Mouse (Mus musculus) heart, adult 9 months (tissue): ENCODE measurements at regions not wholly inside any gene's neighbourhood (a gene's known extent, or its start where the extent isn't known, plus 50 kb on each side); places are given as distances from the start of the nearest gene placed in this dataset.

ENCODE experiments used
- DNase-seq, 2 experiments: peaks; one replicate each; pipeline ENCODE4 v3.0.0; 2022; ENCODE audit warnings: low spot score in 2 of 2

GRCm38 (mm10) chr4:35417866-35418265, 191.9 kb upstream of the C9orf72 start:
- no peak for DNase-seq

- DNase-seq, result no peak
These were observed 187.5 kb upstream of the C9orf72 start for GRCm38 (mm10) chr4:35413488-35413887.

- no peak for DNase-seq
These were observed 179.5 kb upstream of the C9orf72 start for GRCm38 (mm10) chr4:35405301-35406006.

GRCm38 (mm10) chr4:35404068-35404467, 178.1 kb upstream of the C9orf72 start:
- no peak for DNase-seq

GRCm38 (mm10) chr4:35403594-35403993, 177.6 kb upstream of the C9orf72 start:
- DNase-seq, result no peak

DNA sequence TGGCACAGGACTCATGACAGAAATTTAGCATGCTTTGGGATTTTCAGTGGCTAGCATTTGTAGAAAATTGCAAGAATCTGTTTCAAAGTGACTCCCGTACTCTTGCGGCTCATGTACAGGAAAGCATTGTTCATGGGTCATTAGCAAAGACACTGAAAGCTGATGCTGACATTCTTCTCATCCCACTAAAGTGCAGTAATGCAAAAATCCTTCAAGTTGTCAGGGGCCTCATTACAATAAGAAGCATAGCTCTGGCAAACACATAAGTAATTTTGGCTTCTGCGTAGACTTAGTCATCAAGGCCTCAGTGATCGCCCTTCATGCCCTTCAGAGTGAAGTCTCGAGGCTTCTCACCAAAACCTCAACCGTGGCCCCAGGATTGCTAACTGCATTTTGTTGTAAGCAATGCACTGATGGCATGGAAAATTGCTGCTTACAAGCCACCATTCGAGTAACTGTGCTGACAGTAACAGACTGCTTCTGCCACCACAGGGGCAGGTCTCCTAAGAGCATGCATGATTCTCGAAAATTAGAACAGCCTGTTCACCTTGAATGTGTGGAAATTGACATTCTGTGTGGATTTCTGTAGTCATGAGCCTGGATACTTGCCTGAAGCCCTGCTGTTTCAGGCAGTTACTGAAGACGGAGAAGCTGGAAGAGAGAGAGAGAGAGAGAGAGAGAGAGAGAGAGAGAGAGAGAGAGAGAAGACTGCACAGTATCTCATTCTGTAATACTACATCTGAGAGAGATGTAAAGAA, 176.6 kb upstream of the C9orf72 start:
- no peak for DNase-seq

- no peak for DNase-seq
These were observed 175.8 kb upstream of the C9orf72 start for GRCm38 (mm10) chr4:35401783-35402182.

GRCm38 (mm10) chr4:35400511-35400910, 174.5 kb upstream of the C9orf72 start:
- DNase-seq, result no peak

GRCm38 (mm10) chr4:35395583-35395877, 169.6 kb upstream of the C9orf72 start:
- DNase-seq, result no peak

DNA sequence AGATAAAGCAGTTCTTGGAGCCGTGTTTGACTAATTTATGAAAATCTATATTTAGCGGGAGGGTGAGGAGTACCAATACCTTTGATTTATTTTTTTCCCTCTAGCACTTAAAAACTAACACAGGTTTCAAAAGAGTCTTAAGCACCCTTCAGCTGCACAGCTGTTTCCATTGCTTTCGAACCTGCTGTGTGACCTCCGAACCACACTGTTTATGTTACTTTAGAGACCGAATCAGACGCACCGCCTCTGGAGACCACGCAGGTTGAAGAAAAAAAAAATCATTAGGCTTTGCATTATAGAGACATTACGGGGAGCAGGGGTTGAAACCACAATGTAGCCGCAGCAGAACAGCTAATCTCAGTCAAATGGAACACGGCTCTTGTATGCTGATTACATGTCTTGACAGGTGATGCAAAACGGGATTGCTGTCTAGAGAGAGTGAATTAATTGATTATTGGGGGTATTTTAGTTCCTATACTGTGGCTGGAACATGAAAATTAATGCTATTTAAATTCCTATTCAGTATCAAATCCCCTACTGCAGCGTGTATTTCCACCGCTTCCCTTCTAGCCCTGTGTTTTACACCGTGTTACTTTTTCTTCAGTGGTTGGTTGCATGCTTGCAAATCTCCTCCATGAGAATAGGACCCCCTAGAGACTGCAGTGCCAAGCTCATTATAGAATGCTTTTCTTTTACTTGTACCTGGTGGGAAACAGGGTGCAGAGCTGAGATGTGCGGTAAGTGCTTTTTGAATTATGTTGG, 169.0 kb upstream of the C9orf72 start:
- DNase-seq, result no peak

DNA sequence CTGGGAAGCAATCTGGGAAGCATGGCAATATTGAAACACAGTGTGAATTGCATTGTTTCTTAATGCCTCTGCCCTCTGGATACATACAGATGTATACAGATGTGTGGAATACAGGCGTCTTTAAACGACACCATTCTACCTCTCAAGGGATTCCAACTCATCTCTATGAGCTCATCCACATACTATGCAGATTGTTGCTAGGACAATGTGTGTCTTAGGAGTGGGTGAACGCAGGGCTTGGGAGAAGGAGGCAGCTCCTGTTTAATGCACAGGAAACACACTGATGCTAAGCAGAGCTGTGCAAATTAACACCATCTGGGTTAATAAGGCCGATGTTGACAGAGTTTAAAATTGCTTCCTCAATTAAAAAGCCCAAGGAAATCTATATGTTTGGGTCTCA, 149.8 kb upstream of the C9orf72 start:
- no peak for DNase-seq

GRCm38 (mm10) chr4:35373213-35373860, 147.4 kb upstream of the C9orf72 start:
- no peak for DNase-seq

GRCm38 (mm10) chr4:35372528-35373212, 146.7 kb upstream of the C9orf72 start:
- peak in 1 of 2 experiments; percentile 23 for DNase-seq

GRCm38 (mm10) chr4:35364161-35364560, 138.2 kb upstream of the C9orf72 start:
- no peak for DNase-seq

DNA sequence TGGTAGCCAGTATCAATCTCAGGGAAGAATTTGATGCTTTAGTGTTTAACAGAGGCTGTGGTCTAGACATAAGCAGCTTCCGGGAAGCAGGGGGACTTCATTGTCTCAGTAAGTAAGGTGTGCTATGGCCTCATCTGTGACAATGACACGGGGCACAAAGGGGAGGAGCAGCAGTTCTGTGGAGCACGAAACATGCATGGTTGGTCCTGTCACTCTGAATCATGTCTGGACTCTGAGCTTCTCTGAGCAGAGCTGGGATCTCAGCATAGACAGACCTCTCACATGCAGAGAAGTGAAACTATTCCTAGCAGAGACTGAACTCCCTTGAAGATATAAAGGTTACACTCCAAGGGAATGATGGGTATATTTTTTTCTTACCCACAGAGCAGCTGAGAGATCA, 136.2 kb upstream of the C9orf72 start:
- no peak for DNase-seq

DNA sequence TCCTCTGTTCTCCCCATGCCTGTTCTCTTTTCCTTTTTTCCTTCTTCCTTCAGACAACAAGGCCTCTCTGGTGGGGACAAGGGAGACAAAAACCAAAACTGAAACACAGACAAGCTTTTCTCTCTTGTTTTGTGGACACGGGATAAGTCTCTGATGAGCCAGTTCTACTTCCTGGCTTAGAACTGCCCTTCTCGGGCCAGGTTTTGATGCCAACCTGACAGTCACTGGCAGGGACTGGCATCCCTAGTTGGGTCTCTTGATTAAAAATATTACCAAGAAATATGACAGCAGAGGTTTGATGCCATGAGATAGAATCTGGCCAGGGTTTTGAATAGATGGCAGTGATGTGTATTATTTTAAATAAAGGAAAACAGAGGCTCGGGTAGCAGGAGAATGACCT, 133.4 kb upstream of the C9orf72 start:
- no peak for DNase-seq

GRCm38 (mm10) chr4:35356904-35357563, 131.1 kb upstream of the C9orf72 start:
- DNase-seq, result peak in 1 of 2 experiments; percentile 5

DNA sequence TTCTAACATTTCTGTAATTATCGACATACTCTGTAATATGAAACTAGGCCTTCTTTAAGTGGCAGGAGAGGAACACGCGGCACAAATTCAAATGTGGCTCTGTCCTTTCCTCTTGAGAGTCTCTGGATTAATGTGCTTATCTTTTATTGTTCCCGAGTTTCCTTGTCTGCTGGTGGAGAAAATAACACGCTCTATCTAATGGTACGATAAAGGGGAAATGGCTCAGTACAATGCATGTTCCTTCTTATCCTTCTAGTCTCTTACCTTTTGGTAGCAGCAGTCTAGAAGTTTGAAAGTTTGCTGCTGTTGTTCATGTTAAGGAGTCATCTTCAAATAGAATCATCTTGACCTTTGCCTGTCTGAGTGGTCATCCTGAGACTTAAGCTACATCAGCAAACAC, 130.1 kb upstream of the C9orf72 start:
- no peak for DNase-seq

DNA sequence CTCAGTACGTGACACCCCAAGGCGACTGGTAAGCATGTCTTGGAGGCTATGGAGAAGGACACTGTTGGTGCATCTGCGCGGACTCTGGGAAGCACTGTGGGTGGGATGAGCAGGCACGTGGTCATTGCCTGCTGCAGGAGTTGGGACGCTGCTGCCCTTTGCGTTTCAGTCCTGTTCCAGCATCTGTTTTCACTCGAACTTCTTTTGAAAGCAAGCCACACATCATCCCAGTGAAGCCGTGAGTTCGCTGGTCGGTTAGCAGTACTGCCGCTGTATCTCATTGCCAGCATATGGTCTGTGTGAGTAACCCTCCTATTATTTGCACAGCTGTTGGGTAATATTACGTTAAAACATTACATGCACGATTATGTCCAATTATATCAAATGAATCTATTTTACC, 128.1 kb upstream of the C9orf72 start:
- no peak for DNase-seq

DNA sequence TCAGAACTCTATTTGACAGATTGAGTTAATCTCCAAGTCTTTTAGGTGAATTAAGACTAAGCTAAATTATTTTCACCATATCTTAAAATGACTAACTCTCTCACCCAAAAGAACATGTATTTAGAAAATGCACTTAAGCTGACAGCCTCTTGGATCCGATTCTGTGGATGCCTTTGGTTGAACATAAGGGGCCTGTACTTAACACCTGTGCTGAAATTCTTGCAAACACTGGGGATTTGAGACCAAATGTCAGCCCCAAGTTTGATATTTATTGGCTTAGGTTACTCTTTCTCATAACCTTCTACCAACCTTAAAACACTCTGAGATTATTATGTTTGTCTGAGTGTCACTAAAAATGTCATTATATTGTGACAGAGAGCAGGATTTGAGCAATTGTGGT, 126.6 kb upstream of the C9orf72 start:
- no peak for DNase-seq

DNA sequence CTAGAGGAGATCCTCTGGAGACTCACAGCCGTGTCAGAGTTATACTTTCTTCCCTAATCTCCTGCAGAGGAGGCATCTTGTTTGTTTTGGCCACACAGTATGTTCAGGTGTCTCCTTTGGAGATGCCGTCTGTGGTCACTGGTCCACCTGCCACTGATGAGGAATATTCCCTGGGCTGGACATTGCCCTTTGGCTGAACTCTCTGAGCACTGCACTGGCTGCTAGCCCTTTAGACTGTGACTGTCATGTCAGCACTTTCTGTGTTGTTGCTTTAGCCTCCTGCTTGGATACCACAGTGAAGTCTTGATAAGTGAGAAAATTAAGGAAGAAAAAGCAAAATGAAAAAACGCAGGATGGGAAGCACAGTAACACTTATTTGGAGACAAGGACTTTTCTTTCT, 124.5 kb upstream of the C9orf72 start:
- DNase-seq, result no peak
